Mouse (Mus musculus): ENCODE measurements at regions not wholly inside any gene's neighbourhood (a gene's known extent, or its start where the extent isn't known, plus 50 kb on each side); places are given as distances from the start of the nearest gene placed in this dataset.
A peak's percentile ranks its signal among the peaks of the same experiment; 100 is the strongest.

DNA sequence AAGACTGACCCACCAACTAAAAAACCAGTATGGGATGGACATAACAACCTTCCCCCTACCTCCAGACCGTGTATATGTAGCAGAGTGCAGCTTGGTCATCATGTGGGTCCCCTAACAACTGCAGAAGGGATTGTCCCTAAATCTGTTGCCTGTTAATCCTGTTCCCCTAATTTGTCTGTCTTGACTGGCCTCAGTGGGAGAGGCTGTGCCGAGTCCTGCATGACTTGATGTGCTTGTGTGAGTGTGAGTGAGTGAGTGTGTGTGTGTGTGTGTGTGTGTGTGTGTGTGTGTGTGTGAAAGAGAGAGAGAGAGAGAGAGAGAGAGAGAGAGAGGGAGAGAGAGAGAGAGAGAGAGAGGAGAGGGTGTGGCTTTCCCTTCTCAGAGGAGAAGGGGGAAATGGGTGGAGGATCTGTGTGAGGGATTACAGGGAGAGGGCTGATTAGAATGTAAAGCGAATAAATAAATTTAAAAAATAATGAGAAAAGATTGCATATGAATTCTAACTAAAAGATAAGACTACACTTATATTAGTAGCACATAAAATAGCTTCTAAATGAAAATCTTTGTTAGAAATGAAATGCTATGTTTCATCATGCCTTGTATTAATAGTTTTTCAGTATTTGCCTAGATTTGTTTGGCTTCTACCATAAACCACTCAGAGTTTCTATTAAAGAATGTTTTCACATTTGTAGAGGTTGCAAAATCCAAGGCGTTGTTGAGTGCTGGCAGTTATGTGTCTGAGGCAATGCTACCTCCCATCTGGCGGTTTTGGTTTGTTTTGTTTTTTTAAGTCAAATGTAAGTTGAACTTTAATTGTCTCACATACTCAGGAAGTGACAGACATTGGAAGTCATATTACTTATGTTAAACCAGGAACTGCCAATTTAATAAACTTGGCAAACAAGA lies 740.9 kb downstream of the Abca13 start:
- no peak overlapping the region for H3K9ac ChIP-seq (replicated peaks)
- no peak overlapping the region for H3K4me3 ChIP-seq (replicated peaks)
- H3K36me3 ChIP-seq, result no peaks in the 10 kb centered on the region
- 78% methylated on average over 5 of the region's 5 CpGs for whole genome bisulfite sequencing
- H3K4me2 ChIP-seq, result no peak overlapping the region
- H3K9me3 ChIP-seq (replicated peaks), result no peaks in the 10 kb centered on the region
- no peak overlapping the region for H3K27ac ChIP-seq (replicated peaks)
- no peaks in the 10 kb centered on the region for H3K4me1 ChIP-seq
- H3K27me3 ChIP-seq (replicated peaks), result no peaks in the 10 kb centered on the region
- no peak for ATAC-seq (ENCODE audit: low FRiP score)

DNA sequence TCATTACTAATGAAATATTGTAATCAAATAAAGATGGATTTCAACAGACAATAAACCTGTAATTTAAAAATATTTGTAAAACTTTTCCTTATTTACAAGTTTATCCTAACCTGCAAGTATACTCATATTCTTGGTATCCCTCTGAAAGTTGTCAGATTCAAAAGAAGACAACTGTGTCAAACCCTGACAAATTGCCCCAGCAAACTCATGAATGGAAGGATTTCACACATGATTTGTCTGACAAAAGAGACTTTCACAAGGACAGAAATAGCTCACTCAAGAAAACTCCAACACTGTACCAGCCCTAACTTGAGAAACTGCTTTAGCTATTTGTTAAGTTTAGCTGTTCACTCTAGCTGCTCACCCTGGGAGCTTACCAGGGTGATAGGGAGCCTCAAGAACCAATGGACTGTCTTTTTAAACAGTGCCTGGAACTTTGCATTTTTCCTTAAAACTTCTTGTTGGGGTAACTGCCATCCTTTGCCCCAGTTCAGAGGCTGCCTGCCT lies 771.0 kb downstream of the Abca13 start:
- no peak for ATAC-seq (ENCODE audit: low FRiP score)
- H3K27me3 ChIP-seq (replicated peaks), result no peaks in the 10 kb centered on the region

DNA sequence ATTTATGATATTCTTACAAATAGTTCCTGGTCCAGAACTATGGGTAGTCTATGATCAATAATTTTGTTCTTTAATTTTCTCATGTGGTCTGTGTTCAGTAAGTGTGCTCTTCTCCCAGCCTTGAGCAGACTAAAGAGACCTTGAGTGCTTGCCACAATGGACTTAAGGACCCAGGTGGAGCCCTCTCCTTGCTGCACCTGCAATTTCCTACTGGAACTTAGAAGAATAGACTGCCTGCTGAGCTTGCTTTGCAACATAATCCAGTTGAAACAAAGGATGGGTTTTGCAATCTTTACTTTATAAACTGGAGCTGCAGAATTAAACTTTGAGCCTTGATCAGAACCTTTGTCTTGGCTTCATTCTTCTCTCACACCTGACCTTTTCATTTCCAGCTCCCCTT lies 791.2 kb downstream of the Abca13 start:
- Histone ChIP-seq H3K4me1 (no peaks in the 10 kb centered on the region), H3K9ac (replicated peaks) (no peak overlapping the region), H3K27ac (replicated peaks) (no peak overlapping the region), H3K4me3 (replicated peaks) (no peak overlapping the region), H3K27me3 (replicated peaks) (no peaks in the 10 kb centered on the region), H3K9me3 (replicated peaks) (no peaks in the 10 kb centered on the region), H3K4me2 (no peak overlapping the region), H3K36me3 (no peaks in the 10 kb centered on the region)
- ATAC-seq (ENCODE audit: low FRiP score), result no peak

More for the DNA sequence above, 771.0 kb downstream of the Abca13 start:
- H3K9ac ChIP-seq (replicated peaks), result no peak overlapping the region
- no peak overlapping the region for H3K4me2 ChIP-seq
- no peaks in the 10 kb centered on the region for H3K9me3 ChIP-seq (replicated peaks)
- no peaks in the 10 kb centered on the region for H3K36me3 ChIP-seq
- no peak overlapping the region for H3K27ac ChIP-seq (replicated peaks)
- H3K4me3 ChIP-seq (replicated peaks), result no peak overlapping the region
- no peaks in the 10 kb centered on the region for H3K4me1 ChIP-seq

- Histone ChIP-seq H3K27ac (replicated peaks) (no peak overlapping the region), H3K9ac (replicated peaks) (no peak overlapping the region), H3K36me3 (no peaks in the 10 kb centered on the region), H3K4me3 (replicated peaks) (no peak overlapping the region), H3K27me3 (replicated peaks) (no peaks in the 10 kb centered on the region), H3K4me1 (0 out of 2 replicates have a peak, but pooled peaks cover 2% of the 10 kb centered on the region), H3K4me2 (no peak overlapping the region), H3K9me3 (replicated peaks) (no peaks in the 10 kb centered on the region)
- ATAC-seq (ENCODE audit: low FRiP score), result no peak
- 45% methylated on average over 5 of the region's 5 CpGs for WGBS
Observed at GRCm38 (mm10) chr11:9994601-9995166, 802.9 kb downstream of the Abca13 start.

- no peak overlapping the region for H3K27ac ChIP-seq (replicated peaks)
- no peak overlapping the region for H3K4me2 ChIP-seq
- no peaks in the 10 kb centered on the region for H3K27me3 ChIP-seq (replicated peaks)
- no peak for ATAC-seq (ENCODE audit: low FRiP score)
- no peaks in the 10 kb centered on the region for H3K9me3 ChIP-seq (replicated peaks)
- no peak overlapping the region for H3K9ac ChIP-seq (replicated peaks)
- no peaks in the 10 kb centered on the region for H3K36me3 ChIP-seq
- H3K4me3 ChIP-seq (replicated peaks), result no peak overlapping the region
- H3K4me1 ChIP-seq, result 0 out of 2 replicates have a peak, but pooled peaks cover 2% of the 10 kb centered on the region
Observed at GRCm38 (mm10) chr11:9995356-9995755, 803.6 kb downstream of the Abca13 start.

DNA sequence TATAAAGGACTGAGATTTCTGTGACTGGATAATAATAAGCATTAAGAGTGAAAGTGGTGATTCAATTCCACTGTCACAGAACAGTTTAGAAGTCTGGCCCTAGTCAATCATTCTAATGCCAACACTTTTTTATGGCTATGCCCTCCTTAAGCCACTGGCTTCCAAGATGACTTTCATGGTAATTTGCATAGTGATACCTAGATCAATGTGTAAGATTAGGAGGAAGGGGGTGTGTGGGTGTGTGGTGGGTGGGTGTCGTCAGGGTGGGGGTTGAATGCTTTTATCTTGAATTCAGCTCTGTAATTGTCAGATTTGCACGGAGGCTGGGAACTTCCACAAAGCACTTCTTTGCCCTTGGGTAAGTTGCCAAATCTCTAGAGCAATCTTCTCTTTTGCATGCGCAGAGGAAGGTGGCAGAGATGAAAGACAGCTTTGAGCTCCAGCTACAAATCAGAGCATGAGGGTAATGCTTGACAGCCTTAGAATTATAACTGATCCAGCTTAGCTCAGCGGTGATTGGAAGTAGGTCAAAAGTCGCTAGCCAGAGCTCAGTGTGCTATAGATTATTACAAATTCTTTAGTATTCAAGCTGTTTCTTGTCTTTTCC lies 805.9 kb downstream of the Abca13 start:
- Histone ChIP-seq H3K4me2 (no peak overlapping the region), H3K9ac (replicated peaks) (no peak overlapping the region), H3K4me1 (0 out of 2 replicates have a peak, but pooled peaks cover 2% of the 10 kb centered on the region), H3K27me3 (replicated peaks) (no peaks in the 10 kb centered on the region), H3K27ac (replicated peaks) (no peak overlapping the region), H3K4me3 (replicated peaks) (no peak overlapping the region), H3K9me3 (replicated peaks) (no peaks in the 10 kb centered on the region), H3K36me3 (no peaks in the 10 kb centered on the region)
- no peak for ATAC-seq (ENCODE audit: low FRiP score)
- 35% methylated on average over 5 of the region's 5 CpGs for WGBS

DNA sequence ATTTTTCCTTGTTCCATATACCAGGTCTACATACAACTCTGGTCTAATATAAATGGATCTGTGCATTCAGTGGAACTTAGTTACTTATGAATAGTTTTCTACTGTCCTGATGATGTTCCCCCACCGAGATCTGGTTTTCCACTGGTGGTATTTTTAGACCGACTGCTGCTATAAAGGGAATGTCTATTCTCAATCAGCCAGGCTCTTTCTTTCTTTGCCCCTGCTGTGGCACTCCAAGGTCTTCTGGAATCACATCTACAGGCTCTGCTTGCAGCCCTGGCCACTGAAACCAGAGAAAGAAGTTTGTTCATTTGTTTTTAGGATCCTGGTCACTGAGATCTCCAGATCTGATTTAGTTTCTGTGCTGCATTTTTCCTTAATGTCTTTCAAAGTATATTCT lies 810.4 kb downstream of the Abca13 start:
- WGBS, result 64% methylated on average over 2 of the region's 2 CpGs
- ATAC-seq (ENCODE audit: low FRiP score), result no peak
- Histone ChIP-seq H3K4me1 (no peaks in the 10 kb centered on the region), H3K9me3 (replicated peaks) (no peaks in the 10 kb centered on the region), H3K9ac (replicated peaks) (no peak overlapping the region), H3K36me3 (no peaks in the 10 kb centered on the region), H3K4me3 (replicated peaks) (no peak overlapping the region), H3K4me2 (no peak overlapping the region), H3K27ac (replicated peaks) (no peak overlapping the region), H3K27me3 (replicated peaks) (no peaks in the 10 kb centered on the region)

GRCm38 (mm10) chr11:10006881-10007280 lies 815.1 kb downstream of the Abca13 start:
- Histone ChIP-seq H3K4me3 (replicated peaks) (no peak overlapping the region), H3K9ac (replicated peaks) (no peak overlapping the region), H3K36me3 (no peaks in the 10 kb centered on the region), H3K27ac (replicated peaks) (no peak overlapping the region), H3K4me1 (no peaks in the 10 kb centered on the region), H3K27me3 (replicated peaks) (no peaks in the 10 kb centered on the region), H3K9me3 (replicated peaks) (no peaks in the 10 kb centered on the region), H3K4me2 (no peak overlapping the region)
- peak; percentile 28; the same call in 1 of the 2 replicates for ATAC-seq (ENCODE audit: low FRiP score)
- WGBS, result 65% methylated on average over 3 of the region's 3 CpGs

DNA sequence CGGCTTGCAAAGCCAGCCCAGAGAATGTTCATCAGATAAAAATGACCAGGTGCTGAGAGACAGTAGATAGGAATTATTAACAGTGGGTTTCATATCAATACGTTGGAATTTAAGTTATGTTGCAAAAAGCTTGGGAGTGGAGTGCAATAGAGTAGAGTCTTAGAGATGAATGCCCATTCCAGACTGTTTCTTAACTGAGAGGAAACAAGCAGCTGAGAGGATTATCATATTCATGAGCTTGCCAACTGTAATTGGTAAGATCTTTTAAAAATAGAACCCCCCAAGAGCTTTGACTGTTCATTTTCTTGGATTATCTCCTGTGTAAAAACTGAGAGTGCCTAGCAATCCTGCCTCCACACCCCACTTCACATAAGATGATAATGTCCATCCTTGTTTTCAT lies 854.9 kb downstream of the Abca13 start:
- no peaks in the 10 kb centered on the region for H3K36me3 ChIP-seq
- WGBS, result 66% methylated on average over 2 of the region's 2 CpGs
- H3K4me1 ChIP-seq, result no peaks in the 10 kb centered on the region
- no peak overlapping the region for H3K4me3 ChIP-seq (replicated peaks)
- no peak overlapping the region for H3K9ac ChIP-seq (replicated peaks)
- H3K9me3 ChIP-seq (replicated peaks), result no peaks in the 10 kb centered on the region
- no peak overlapping the region for H3K27ac ChIP-seq (replicated peaks)
- H3K27me3 ChIP-seq (replicated peaks), result no peaks in the 10 kb centered on the region
- no peak overlapping the region for H3K4me2 ChIP-seq
- ATAC-seq (ENCODE audit: low FRiP score), result no peak

GRCm38 (mm10) chr11:10051584-10052210 lies 860.0 kb downstream of the Abca13 start:
- ATAC-seq (ENCODE audit: low FRiP score), result no peak
- no peaks in the 10 kb centered on the region for H3K27me3 ChIP-seq (replicated peaks)
- no peak overlapping the region for H3K4me3 ChIP-seq (replicated peaks)
- WGBS, result 49% methylated on average over 2 of the region's 2 CpGs
- H3K4me2 ChIP-seq, result no peak overlapping the region
- no peaks in the 10 kb centered on the region for H3K4me1 ChIP-seq
- H3K27ac ChIP-seq (replicated peaks), result no peak overlapping the region
- no peak overlapping the region for H3K9ac ChIP-seq (replicated peaks)
- no peaks in the 10 kb centered on the region for H3K9me3 ChIP-seq (replicated peaks)
- no peaks in the 10 kb centered on the region for H3K36me3 ChIP-seq

GRCm38 (mm10) chr11:10071881-10072280 lies 880.1 kb downstream of the Abca13 start:
- WGBS, result 82% methylated on average over 2 of the region's 2 CpGs
- Histone ChIP-seq H3K27me3 (replicated peaks) (no peaks in the 10 kb centered on the region), H3K4me2 (no peak overlapping the region), H3K4me3 (replicated peaks) (no peak overlapping the region), H3K36me3 (no peaks in the 10 kb centered on the region), H3K27ac (replicated peaks) (no peak overlapping the region), H3K9ac (replicated peaks) (no peak overlapping the region), H3K9me3 (replicated peaks) (no peaks in the 10 kb centered on the region), H3K4me1 (no peaks in the 10 kb centered on the region)
- ATAC-seq (ENCODE audit: low FRiP score), result no peak
